Mouse (Mus musculus): ENCODE measurements around the gene Csnk1g2.

DNA sequence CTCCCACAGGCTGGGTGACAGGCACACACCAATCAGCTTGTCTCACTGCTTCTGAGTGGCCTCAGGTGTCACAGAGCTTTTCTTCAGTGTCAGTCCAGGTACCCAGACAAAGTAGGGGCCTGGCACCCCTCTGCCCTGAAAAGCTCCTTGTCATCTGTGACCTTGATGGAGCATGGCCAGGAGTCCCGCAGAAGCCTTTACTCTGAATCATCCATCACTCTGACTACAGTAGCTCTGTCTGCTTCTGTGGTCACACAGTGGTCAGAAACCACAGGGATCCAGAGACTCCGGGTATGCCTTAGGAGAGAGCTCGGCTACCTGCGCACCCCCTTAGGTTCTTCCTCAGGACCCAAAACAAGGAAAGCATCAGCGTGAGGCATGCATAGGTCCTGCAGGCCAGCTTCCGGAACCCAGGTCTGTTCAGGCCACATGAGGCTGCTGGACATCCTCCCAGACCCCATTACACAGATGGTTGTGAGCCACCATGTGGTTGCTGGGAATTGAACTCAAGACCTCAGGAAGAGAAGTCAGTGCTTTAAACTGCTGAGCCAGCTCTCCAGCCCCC, 30.6 kb downstream of the Csnk1g2 start:
- TF ChIP-seq CTCF (IDR thresholded peaks at IDR 0.05; ENCODE audit: extremely low read depth, insufficient read depth, low read length) (no peak), POLR2A (IDR thresholded peaks at IDR 0.05; ENCODE audit: extremely low read depth, insufficient read depth, low read length) (no peak)

All from cortical plate, adult 2 months (tissue).